ENCODE assay signal across 28 mouse cellular contexts in the genomic region with DNA sequence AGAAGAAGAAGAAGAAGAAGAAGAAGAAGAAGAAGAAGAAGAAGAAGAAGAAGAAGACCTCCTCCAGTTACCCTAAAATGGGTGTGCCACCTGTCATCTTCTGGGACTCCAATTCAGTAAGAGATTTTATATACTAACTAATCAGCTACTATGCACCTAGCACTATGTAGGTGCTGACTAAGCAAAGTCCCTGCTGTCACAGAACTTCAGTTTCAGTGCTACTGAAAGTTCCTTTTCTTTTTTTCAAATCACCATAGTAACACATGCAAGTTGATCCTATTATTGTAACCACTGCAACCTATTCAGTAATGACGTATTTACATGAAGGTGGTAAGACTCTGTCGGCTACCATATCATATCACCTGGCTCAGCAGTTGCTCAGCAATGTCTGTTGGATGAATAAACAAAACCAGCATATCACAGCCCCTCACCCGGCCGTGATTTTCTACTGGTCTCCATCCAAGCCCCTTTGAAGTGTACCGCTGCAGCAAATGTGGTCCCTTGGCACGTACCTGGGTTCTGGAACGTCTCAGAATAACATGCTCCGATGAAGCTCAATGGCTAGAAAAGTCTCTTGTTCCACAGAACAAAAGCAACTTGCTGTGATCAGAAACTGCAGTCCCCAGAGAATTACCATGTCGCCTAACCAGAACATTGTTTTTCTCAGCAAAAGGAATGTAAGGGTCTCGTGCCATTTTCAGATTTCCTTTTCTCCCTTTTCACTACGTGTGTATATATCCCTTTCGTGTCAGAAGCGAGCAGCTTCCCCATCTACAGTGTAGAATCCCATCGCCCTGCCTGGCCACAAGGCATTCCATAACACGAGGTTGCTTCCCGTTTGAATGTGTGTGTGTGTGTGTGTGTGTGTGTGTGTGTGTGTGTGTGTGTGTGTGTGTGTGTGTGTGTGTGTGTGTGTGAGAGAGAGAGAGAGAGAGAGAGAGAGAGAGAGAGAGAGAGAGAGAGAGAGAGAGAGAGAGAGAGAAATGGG. TPM values are rescaled to one million over a fixed set of nuclear protein-coding genes. Genes with fewer than 3 reads are reported as not detected.
DNase-seq lines count a peak whose midpoint lies in the region; ATAC-seq and TF ChIP-seq lines count a peak whose summit lies in the region.
"Had no signal": no experiment of that assay in that cellular context is flagged by ENCODE, and none has a peak within 500 bp of the region (broad histone marks: within the 10 kb centered on the region; RNA-seq: fewer than 3 reads in every experiment).

No protein-coding gene starts in this region.

- no peak for TF ChIP-seq POLR2A in CH12.LX (IDR thresholded peaks at IDR 0.05; ENCODE audit: low read depth, low read length)

- H3K9ac ChIP-seq in hindbrain, embryonic 15.5 days = no peak overlapping the region
- no peak overlapping the region for H3K9ac ChIP-seq in hindbrain, embryonic 11.5 days (ENCODE audit: low read depth, low read length)
- no peak overlapping the region for H3K9ac ChIP-seq in CH12.LX (ENCODE audit: insufficient read depth, low read depth)
- no peak overlapping the region for H3K9ac ChIP-seq in forebrain, embryonic 16.5 days (replicated peaks; ENCODE audit: low read depth, low read length)
- H3K9ac ChIP-seq: embryonic facial prominence, embryonic 12.5 days; limb, embryonic 12.5 days; liver, postnatal 0 days; midbrain, embryonic 12.5 days had no signal

- no peak for ATAC-seq in hindbrain, embryonic 15.5 days (ENCODE audit: low FRiP score, low read depth)
- no peak for ATAC-seq in hindbrain, embryonic 11.5 days (ENCODE audit: low FRiP score)
- ATAC-seq in forebrain, embryonic 16.5 days = peak; percentile 54
- ATAC-seq: CD4-positive, CD25-positive, alpha-beta regulatory T cell, adult 4 months; liver, postnatal 0 days; lung, postnatal 0 days; Patski had no signal

- H3K27me3 ChIP-seq in hindbrain, embryonic 15.5 days = no peaks in the 10 kb centered on the region
- H3K27me3 ChIP-seq in hindbrain, embryonic 11.5 days (ENCODE audit: control insufficient read depth, insufficient read depth, low read length) = no peaks in the 10 kb centered on the region
- H3K27me3 ChIP-seq in CH12.LX (replicated peaks) = peaks cover 5% of the 10 kb centered on the region
- H3K27me3 ChIP-seq in forebrain, embryonic 10.5 days (ENCODE audit: poor library complexity, severe bottlenecking) = no peaks in the 10 kb centered on the region
- no peaks in the 10 kb centered on the region for H3K27me3 ChIP-seq in forebrain, embryonic 16.5 days (replicated peaks; ENCODE audit: control insufficient read depth, insufficient read depth, low read length)
- H3K27me3 ChIP-seq: embryonic facial prominence, embryonic 12.5 days; limb, embryonic 12.5 days; midbrain, embryonic 12.5 days had no signal

- no peaks in the 10 kb centered on the region for H3K79me2 ChIP-seq in CH12.LX (replicated peaks; ENCODE audit: control insufficient read depth, extremely low read depth, insufficient read depth, poor library complexity, severe bottlenecking)

- H3K9me3 ChIP-seq in hindbrain, embryonic 15.5 days = no peaks in the 10 kb centered on the region
- no peaks in the 10 kb centered on the region for H3K9me3 ChIP-seq in hindbrain, embryonic 11.5 days (ENCODE audit: control insufficient read depth, low read length)
- H3K9me3 ChIP-seq in CH12.LX (replicated peaks; ENCODE audit: low read length) = no peaks in the 10 kb centered on the region
- H3K9me3 ChIP-seq in forebrain, embryonic 10.5 days = no peaks in the 10 kb centered on the region
- no peaks in the 10 kb centered on the region for H3K9me3 ChIP-seq in forebrain, embryonic 16.5 days (ENCODE audit: control insufficient read depth, low read length)
- H3K9me3 ChIP-seq: embryonic facial prominence, embryonic 12.5 days; limb, embryonic 12.5 days; midbrain, embryonic 12.5 days had no signal

- TF ChIP-seq RAD21 in CH12.LX (IDR thresholded peaks at IDR 0.05; ENCODE audit: low read depth, low read length) = no peak

- TF ChIP-seq CTCF in CH12.LX (conservative IDR thresholded peaks at IDR 0.05 in 1 of 2, IDR thresholded peaks at IDR 0.05 in 1 of 2; ENCODE audit: low read depth in 2 of 2, low read length in 2 of 2) = no peak

- dilution Hi-C loops in CH12.LX (cut with MboI; ENCODE audit: extremely low pct_ligation_motif_present, extremely low pct_unique_long_range_greater_than_20kb, low sequenced_read_pairs) = no loop called here

- in situ Hi-C loops in CH12.LX (cut with MboI; ENCODE audit: low pct_ligation_motif_present, low pct_unique_long_range_greater_than_20kb, low sequenced_read_pairs) = no loop called here

- H3K36me3 ChIP-seq in hindbrain, embryonic 15.5 days = no peaks in the 10 kb centered on the region
- no peaks in the 10 kb centered on the region for H3K36me3 ChIP-seq in hindbrain, embryonic 11.5 days (ENCODE audit: control insufficient read depth, insufficient read depth, low read length)
- H3K36me3 ChIP-seq in CH12.LX (replicated peaks in 1 of 2; ENCODE audit: control insufficient read depth in 1 of 2, insufficient read depth in 1 of 2, low read length in 1 of 2) = no peaks in the 10 kb centered on the region
- no peaks in the 10 kb centered on the region for H3K36me3 ChIP-seq in forebrain, embryonic 10.5 days (replicated peaks)
- H3K36me3 ChIP-seq in forebrain, embryonic 16.5 days (ENCODE audit: control insufficient read depth, insufficient read depth) = no peaks in the 10 kb centered on the region
- H3K36me3 ChIP-seq: embryonic facial prominence, embryonic 12.5 days; limb, embryonic 12.5 days; midbrain, embryonic 12.5 days had no signal

- H3K4me1 ChIP-seq in hindbrain, embryonic 15.5 days (replicated peaks) = 0 out of 2 replicates have a peak, but pooled peaks cover 2% of the 10 kb centered on the region
- H3K4me1 ChIP-seq in hindbrain, embryonic 11.5 days (replicated peaks; ENCODE audit: control insufficient read depth, insufficient read depth, low read length) = no peaks in the 10 kb centered on the region
- peaks cover 3 to 13% of the 10 kb centered on the region in 2 experiments; a peak in 3 of 4 replicates for H3K4me1 ChIP-seq in CH12.LX (ENCODE audit: control insufficient read depth in 1 of 2, insufficient read depth in 2 of 2)
- H3K4me1 ChIP-seq in forebrain, embryonic 10.5 days = peaks cover 16% of the 10 kb centered on the region
- H3K4me1 ChIP-seq in forebrain, embryonic 16.5 days (replicated peaks; ENCODE audit: control insufficient read depth, insufficient read depth, low read length) = peaks cover 4% of the 10 kb centered on the region; the same call in 1 of the 2 replicates
- H3K4me1 ChIP-seq: limb, embryonic 12.5 days; midbrain, embryonic 12.5 days had no signal

- 0 out of 2 replicates have a peak overlapping the region, but pooled peaks have one; percentile 15 for H3K4me2 ChIP-seq in hindbrain, embryonic 15.5 days
- H3K4me2 ChIP-seq in hindbrain, embryonic 11.5 days (replicated peaks; ENCODE audit: low read depth, low read length) = no peak overlapping the region
- peak overlapping the region; percentile 54 for H3K4me2 ChIP-seq in CH12.LX (ENCODE audit: insufficient read depth, low read depth, poor library complexity, severe bottlenecking)
- peak overlapping the region; percentile 38 for H3K4me2 ChIP-seq in forebrain, embryonic 16.5 days (ENCODE audit: low read length)
- H3K4me2 ChIP-seq: embryonic facial prominence, embryonic 12.5 days; heart, embryonic 11.5 days; limb, embryonic 12.5 days; liver, embryonic 11.5 days; midbrain, embryonic 12.5 days had no signal

- no peak for TF ChIP-seq EP300 in CH12.LX (IDR thresholded peaks at IDR 0.05; ENCODE audit: low read length)

- H3K27ac ChIP-seq in hindbrain, embryonic 15.5 days (replicated peaks) = no peak overlapping the region
- no peak overlapping the region for H3K27ac ChIP-seq in hindbrain, embryonic 11.5 days (ENCODE audit: low read depth, low read length)
- H3K27ac ChIP-seq in CH12.LX (ENCODE audit: insufficient read depth, low read depth) = no peak overlapping the region
- H3K27ac ChIP-seq in forebrain, embryonic 10.5 days = no peak overlapping the region
- H3K27ac ChIP-seq in forebrain, embryonic 16.5 days (ENCODE audit: low read length) = no peak overlapping the region
- H3K27ac ChIP-seq: embryonic facial prominence, embryonic 12.5 days; limb, embryonic 12.5 days; midbrain, embryonic 12.5 days had no signal

- WGBS in hindbrain, embryonic 15.5 days = 48% methylated on average over 16 of the region's 16 CpGs
- 63% methylated on average over 16 of the region's 16 CpGs for WGBS in hindbrain, embryonic 11.5 days
- 50% methylated on average over 16 of the region's 16 CpGs for WGBS in forebrain, embryonic 10.5 days
- 13% methylated on average over 16 of the region's 16 CpGs for WGBS in forebrain, embryonic 16.5 days

- no peak overlapping the region for H3K4me3 ChIP-seq in hindbrain, embryonic 15.5 days
- H3K4me3 ChIP-seq in hindbrain, embryonic 11.5 days (ENCODE audit: low read depth, low read length) = no peak overlapping the region
- H3K4me3 ChIP-seq in CH12.LX (replicated peaks in 1 of 3; ENCODE audit: low read depth in 2 of 3, low read length in 2 of 3, poor library complexity in 1 of 3) = no peak overlapping the region
- H3K4me3 ChIP-seq in forebrain, embryonic 10.5 days = no peak overlapping the region
- no peak overlapping the region for H3K4me3 ChIP-seq in forebrain, embryonic 16.5 days (replicated peaks; ENCODE audit: low read length)
- H3K4me3 ChIP-seq: embryonic facial prominence, embryonic 12.5 days; limb, embryonic 12.5 days; midbrain, embryonic 12.5 days had no signal

- no peak for DNase-seq in hindbrain, embryonic 11.5 days (ENCODE audit: low spot score)
- no peak for DNase-seq in CH12.LX (ENCODE audit: extremely low read depth)
- peak; percentile 18 for DNase-seq in forebrain, embryonic 10.5 days (ENCODE audit: extremely low spot score, low spot score)
- no peak for DNase-seq in ovary, postnatal 14 days (ENCODE audit: low spot score)
- DNase-seq in adrenal gland, adult (ENCODE audit: inconsistent age in 2 of 2, low spot score in 1 of 2) = no peak
- DNase-seq in lung, postnatal 14 days = no peak
- DNase-seq: adrenal gland, adult 2 months; cerebellum, adult 18-20 months; cerebellum, postnatal 14 days; gastrocnemius, postnatal 14 days; heart, adult 11 months; kidney, adult 2 months; kidney, postnatal 10 days; liver, postnatal 0 days; right cerebral cortex, adult 18-20 months; right cerebral cortex, postnatal 4 days had no signal

RNA-seq across cellular contexts. Expression of a gene that starts 18.0 kb away (rescaled TPM):
- 0.48 and 0.90 TPM in 2 replicates for polyA plus RNA-seq in hindbrain, embryonic 15.5 days (2015; fragmentation: Nextera tagmentation; extraction: Ambion mirVana)
- 0.43 and 1.0 TPM in 2 replicates for polyA plus RNA-seq in hindbrain, embryonic 11.5 days (2014; fragmentation: Nextera tagmentation; extraction: Ambion mirVana)
- total RNA-seq in CH12.LX (2012; rRNA removed) (0.34 and 0.42 TPM in 2 replicates), CH12.LX (2014; rRNA removed) (not detected in 2 replicates)
- 0.19 TPM in 2 replicates for polyA plus RNA-seq in CH12.LX (2012; ENCODE audit: insufficient read length, low read depth)
- 0.29 and 0.46 TPM in 2 replicates for polyA plus RNA-seq in forebrain, embryonic 10.5 days (2016; fragmentation: Nextera tagmentation; extraction: Ambion mirVana)
- 0.88 and 1.3 TPM in 2 replicates for polyA plus RNA-seq in forebrain, embryonic 16.5 days (2015; fragmentation: Nextera tagmentation; extraction: Ambion mirVana)
- total RNA-seq: gastrocnemius, postnatal 14 days; hematopoietic stem cell, adult 5-6 weeks had no signal
- polyA plus RNA-seq: CD4-positive, CD25-positive, alpha-beta regulatory T cell, adult 4 months; Patski; urinary bladder, adult 2 months had no signal

RNA-seq across cellular contexts. Expression of a gene that starts 37.1 kb away (rescaled TPM):
- 19.6 and 21.0 TPM in 2 replicates for polyA plus RNA-seq in hindbrain, embryonic 15.5 days (2015; fragmentation: Nextera tagmentation; extraction: Ambion mirVana)
- 28.1 and 31.2 TPM in 2 replicates for polyA plus RNA-seq in hindbrain, embryonic 11.5 days (2014; fragmentation: Nextera tagmentation; extraction: Ambion mirVana)
- total RNA-seq in CH12.LX (2012; rRNA removed) (10.9 and 14.4 TPM in 2 replicates), CH12.LX (2014; rRNA removed) (12.3 and 14.5 TPM in 2 replicates)
- 64.9 and 65.8 TPM in 2 replicates for polyA plus RNA-seq in CH12.LX (2012; ENCODE audit: insufficient read length, low read depth)
- polyA plus RNA-seq in forebrain, embryonic 10.5 days (2016; fragmentation: Nextera tagmentation; extraction: Ambion mirVana) = 44.1 and 45.1 TPM in 2 replicates
- 23.5 and 26.3 TPM in 2 replicates for polyA plus RNA-seq in forebrain, embryonic 16.5 days (2015; fragmentation: Nextera tagmentation; extraction: Ambion mirVana)

RNA-seq across cellular contexts. Expression of a gene that starts 44.8 kb away (rescaled TPM):
- 287 and 289 TPM in 2 replicates for polyA plus RNA-seq in hindbrain, embryonic 15.5 days (2015; fragmentation: Nextera tagmentation; extraction: Ambion mirVana)
- polyA plus RNA-seq in hindbrain, embryonic 11.5 days (2014; fragmentation: Nextera tagmentation; extraction: Ambion mirVana) = 545 and 570 TPM in 2 replicates
- total RNA-seq in CH12.LX (2012; rRNA removed) (359 and 526 TPM in 2 replicates), CH12.LX (2014; rRNA removed) (408 and 443 TPM in 2 replicates)
- polyA plus RNA-seq in CH12.LX (2012; ENCODE audit: insufficient read length, low read depth) = 382 and 481 TPM in 2 replicates
- polyA plus RNA-seq in forebrain, embryonic 10.5 days (2016; fragmentation: Nextera tagmentation; extraction: Ambion mirVana) = 585 and 641 TPM in 2 replicates
- polyA plus RNA-seq in forebrain, embryonic 16.5 days (2015; fragmentation: Nextera tagmentation; extraction: Ambion mirVana) = 333 and 384 TPM in 2 replicates
